Mouse (Mus musculus) E14TG2a.4 (cell line): ENCODE results near the gene Hyal1.

Source experiments
- H3K27me3 ChIP-seq: 2 replicates; pipeline ENCODE4 v1.6.1; 2014; ENCODE audit warnings: low read length, control low read depth; ENCODE audit not compliant: insufficient read depth
- H3K36me3 ChIP-seq: 2 replicates; pipeline ENCODE4 v1.6.1; 2014; ENCODE audit warnings: low read length, control low read depth; ENCODE audit not compliant: insufficient read depth
- H3K4me1 ChIP-seq: replicated peaks from 2 replicates; pipeline ENCODE4 v1.6.1; 2014; ENCODE audit warnings: low read depth, low read length, control low read depth
- H3K4me3 ChIP-seq: replicated peaks from 2 replicates; pipeline ENCODE4 v1.5.1; 2014; ENCODE audit warnings: mild to moderate bottlenecking, low read length
- H3K9me3 ChIP-seq: 2 replicates; pipeline ENCODE4 v1.6.1; 2014; ENCODE audit warnings: low read length, control low read depth
- CTCF ChIP-seq: conservative IDR thresholded peaks from 2 replicates; pipeline ENCODE4 v1.5.1; 2014; ENCODE audit warnings: low read length
- NANOG ChIP-seq: IDR thresholded peaks from 2 replicates; pipeline ENCODE4 v1.6.1; 2014; ENCODE audit warnings: borderline replicate concordance, low read length, mixed read lengths
- POU5F1 ChIP-seq: IDR thresholded peaks from 2 replicates; pipeline ENCODE4 v1.6.1; 2014; ENCODE audit warnings: low read length, borderline replicate concordance

Hyal1 gene

DNA sequence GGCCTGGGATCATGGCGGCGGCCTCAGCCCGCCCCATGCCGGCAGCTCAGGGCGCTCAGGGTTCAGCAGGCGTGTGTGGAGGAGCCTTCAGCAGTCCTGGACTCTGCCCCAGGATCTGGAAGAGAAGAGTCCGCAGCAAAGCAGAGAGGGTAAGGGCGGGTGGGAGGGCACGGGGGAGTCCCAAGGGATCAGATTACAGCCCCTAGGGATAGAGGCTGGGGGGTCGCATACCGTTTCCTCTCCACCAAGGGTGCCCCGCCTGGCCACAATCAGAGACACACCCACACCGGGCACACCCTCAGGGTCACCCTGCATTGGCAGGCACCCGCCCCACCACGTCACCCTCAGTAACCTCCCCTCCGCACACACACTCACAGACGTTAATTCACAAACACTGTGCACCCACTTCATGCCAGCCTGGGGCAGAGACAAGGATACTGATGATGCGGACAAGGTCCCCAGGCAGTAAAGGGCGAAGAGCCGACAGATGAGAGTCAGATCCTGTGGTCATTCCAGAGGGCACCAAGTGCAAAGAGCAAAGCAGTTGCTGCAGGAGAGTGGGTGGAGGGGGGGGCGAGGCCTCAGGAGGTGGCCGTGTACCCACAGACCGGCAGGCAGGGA is 28.4 kb downstream of the Hyal1 start:
- Histone ChIP-seq H3K4me1 (peaks cover 94% of the 10 kb centered on the region), H3K9me3 (no peaks in the 10 kb centered on the region), H3K4me3 (peak overlapping the region; percentile 71), H3K27me3 (peaks cover 85% of the 10 kb centered on the region), H3K36me3 (no peaks in the 10 kb centered on the region)
- TF ChIP-seq NANOG (no peak), CTCF (no peak), POU5F1 (no peak)

DNA sequence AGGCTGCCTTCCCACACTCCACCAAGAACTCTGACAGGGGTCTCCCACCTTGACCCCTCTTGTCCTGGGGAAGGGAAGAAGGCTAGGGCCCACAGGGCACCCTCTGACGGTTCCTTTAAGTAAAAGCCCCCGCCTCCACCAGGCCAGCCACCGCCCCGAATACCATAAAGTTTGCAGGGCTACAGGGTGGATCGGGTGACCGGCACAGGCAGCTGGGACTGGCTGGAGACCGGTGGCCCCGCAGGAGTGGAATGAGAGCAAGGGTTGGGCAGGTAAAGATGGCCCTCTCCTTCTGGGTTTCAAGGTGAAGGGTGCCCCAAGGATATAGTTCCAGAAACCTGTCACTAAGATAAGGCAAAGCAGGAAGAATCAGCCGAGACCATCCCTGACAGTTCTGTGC is 29.9 kb downstream of the Hyal1 start:
- Histone ChIP-seq H3K36me3 (no peaks in the 10 kb centered on the region), H3K9me3 (no peaks in the 10 kb centered on the region), H3K4me1 (peaks cover 95% of the 10 kb centered on the region), H3K4me3 (peak overlapping the region; percentile 45; the same call in 1 of the 2 replicates), H3K27me3 (peaks cover 77% of the 10 kb centered on the region)
- TF ChIP-seq POU5F1 (no peak), NANOG (no peak), CTCF (no peak)

- Histone ChIP-seq H3K4me3 (no peak overlapping the region), H3K9me3 (no peaks in the 10 kb centered on the region), H3K4me1 (peaks cover 96% of the 10 kb centered on the region), H3K27me3 (peaks cover 79% of the 10 kb centered on the region), H3K36me3 (no peaks in the 10 kb centered on the region)
- TF ChIP-seq NANOG, result no peak
- TF ChIP-seq POU5F1, result no peak
Observed at GRCm38 (mm10) chr9:107607036-107607435, 30.3 kb downstream of the Hyal1 start.

DNA sequence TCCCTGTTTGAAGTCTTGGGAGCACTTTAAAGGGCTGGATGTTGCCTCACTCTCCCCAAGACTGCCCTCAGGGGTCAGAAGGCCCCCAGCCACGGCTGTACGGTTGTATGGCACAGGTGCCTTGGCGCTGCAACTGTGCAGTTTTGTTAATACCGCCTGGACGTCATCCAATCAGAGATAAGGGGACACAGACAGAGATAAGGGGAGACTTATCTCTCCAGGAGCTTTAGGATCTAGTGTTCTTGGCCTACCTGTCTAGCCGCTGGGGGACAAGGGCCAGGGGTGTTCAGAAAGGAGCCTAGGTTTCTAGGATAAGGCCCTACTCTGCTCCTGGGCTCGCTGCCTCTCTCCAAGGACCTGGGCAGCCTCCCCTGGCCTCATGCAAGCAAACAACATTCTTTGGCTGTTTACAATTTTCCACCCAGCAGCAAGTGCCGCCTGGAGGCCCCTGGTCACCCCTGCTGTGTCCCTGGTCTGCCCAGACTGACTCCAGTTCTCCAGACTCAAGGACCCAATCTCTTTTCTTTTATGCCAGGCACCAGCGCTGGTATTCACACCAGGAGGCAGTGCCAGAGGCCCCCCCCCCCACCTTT is 31.0 kb downstream of the Hyal1 start:
- no peak overlapping the region for H3K4me3 ChIP-seq
- H3K9me3 ChIP-seq, result no peaks in the 10 kb centered on the region
- peaks cover 74% of the 10 kb centered on the region for H3K27me3 ChIP-seq
- H3K4me1 ChIP-seq, result peaks cover 94% of the 10 kb centered on the region
- H3K36me3 ChIP-seq, result no peaks in the 10 kb centered on the region
- no peak for TF ChIP-seq CTCF
- TF ChIP-seq NANOG, result no peak
- no peak for TF ChIP-seq POU5F1

DNA sequence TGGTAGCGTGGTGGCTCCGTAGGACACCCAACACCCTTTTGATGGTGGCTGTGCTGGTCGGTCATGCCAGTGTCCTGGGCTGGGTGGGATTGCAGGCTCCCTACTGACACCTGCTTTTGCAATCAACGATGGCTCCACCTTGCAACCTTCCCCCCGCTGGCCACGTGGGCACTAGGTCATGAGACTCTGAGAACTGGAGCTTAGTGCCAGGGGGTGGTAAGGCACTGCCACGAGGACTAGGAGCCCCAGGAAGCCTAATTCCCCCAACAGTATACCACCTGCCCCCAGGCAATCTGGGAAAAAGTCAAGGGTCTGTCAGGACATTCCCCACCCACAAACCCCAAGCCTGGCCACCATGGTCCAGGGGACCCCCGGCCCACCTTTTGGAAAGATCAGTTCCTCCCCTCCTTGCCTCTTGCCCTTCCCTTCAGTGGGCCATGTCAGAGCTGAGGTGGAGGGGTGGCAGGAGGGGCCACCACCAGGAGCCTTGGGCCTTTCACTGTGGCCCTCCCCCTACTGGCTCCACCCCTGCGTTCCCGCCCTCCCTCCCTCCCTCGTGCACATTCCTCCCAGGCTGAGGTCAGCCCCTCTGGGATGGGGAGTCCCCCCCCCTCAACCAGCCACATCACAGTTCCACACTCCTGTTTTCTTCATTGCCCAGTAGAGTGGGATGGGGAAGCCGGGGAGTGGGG is 32.2 kb downstream of the Hyal1 start, which contains the start of gene Sema3b:
Gene Sema3b, minus strand, starts transcription at position 489 of the 692 bp plus-strand sequence.
- H3K4me1 ChIP-seq, result peaks cover 95% of the 10 kb centered on the region
- no peaks in the 10 kb centered on the region for H3K9me3 ChIP-seq
- H3K4me3 ChIP-seq, result no peak within 1 kb of the TSS; the same call in 1 of the 2 replicates
- H3K27me3 ChIP-seq, result peaks cover 63% of the 10 kb centered on the region
- TF ChIP-seq CTCF, result no peak
- no peak for TF ChIP-seq NANOG
- no peak for TF ChIP-seq POU5F1
- H3K36me3 ChIP-seq, result 0 out of 2 replicates have a peak, but pooled peaks cover 3% of the 10 kb centered on the region

DNA sequence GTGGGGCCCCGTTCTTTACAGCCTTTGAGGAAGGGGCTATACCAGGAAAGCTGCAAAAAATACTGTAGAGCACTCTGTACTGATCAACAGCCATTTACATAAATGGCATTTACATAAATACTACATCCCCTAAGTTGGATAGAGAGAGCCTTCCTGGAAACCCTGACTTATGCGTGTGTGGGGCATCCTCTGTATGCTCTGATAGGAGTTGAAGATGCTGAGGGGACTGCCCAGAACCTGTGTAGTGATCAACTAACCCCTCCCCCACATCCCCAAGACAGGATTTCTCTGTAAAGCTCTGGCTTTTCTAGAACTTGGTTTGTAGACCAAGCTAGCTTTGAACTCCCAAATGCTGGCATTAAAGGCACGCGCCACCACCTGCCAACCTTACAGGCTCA is 32.7 kb downstream of the Hyal1 start:
- Histone ChIP-seq H3K4me3 (no peak overlapping the region), H3K36me3 (peaks cover 7% of the 10 kb centered on the region; the same call in 1 of the 2 replicates), H3K4me1 (peaks cover 95% of the 10 kb centered on the region), H3K9me3 (no peaks in the 10 kb centered on the region), H3K27me3 (peaks cover 57% of the 10 kb centered on the region)
- TF ChIP-seq CTCF, result no peak
- TF ChIP-seq POU5F1, result no peak
- no peak for TF ChIP-seq NANOG

GRCm38 (mm10) chr9:107611456-107612190 is 34.9 kb downstream of the Hyal1 start:
- peaks cover 39% of the 10 kb centered on the region for H3K27me3 ChIP-seq
- H3K36me3 ChIP-seq, result peaks cover 29% of the 10 kb centered on the region
- no peak for TF ChIP-seq POU5F1
- TF ChIP-seq NANOG, result no peak
- no peak for TF ChIP-seq CTCF
- peaks cover 87% of the 10 kb centered on the region for H3K4me1 ChIP-seq
- peak overlapping the region; percentile 74 for H3K4me3 ChIP-seq
- no peaks in the 10 kb centered on the region for H3K9me3 ChIP-seq

DNA sequence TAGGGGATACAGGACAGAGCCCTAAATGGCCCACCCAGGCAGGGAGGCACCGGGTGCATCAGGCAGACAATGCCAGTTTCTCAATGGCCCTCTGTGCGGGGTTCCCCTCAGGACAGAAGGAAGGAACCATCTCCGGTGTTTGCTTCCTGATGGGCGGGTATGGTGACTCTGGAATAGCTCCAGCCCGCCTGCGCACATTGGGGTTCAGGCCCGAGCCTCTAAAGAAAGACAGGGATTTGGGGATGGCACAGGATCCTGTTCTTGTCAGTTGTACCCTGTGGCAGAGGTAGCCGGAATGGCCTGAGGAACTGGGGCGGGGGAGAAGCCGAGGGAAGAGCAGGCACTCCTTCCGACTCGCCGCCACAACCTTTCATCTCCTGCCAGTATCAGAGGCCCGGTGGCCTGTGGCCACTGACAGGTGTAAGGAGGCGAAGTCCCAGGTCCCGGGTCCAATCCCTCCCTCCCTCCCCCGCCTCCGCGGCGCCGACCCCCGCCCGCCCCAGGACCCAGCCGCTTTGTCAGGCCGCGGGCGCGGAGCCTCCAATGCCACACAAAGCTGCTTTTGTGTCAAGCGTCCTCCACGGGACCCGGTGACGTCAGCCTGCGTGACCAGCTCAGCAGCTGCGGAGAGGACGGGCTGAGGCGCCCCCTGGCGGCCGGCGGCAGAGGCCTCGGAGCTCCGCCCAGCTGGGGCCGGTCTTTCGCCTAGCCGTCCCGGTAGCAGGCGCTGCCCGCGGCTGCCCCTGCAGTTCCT is 35.6 kb downstream of the Hyal1 start:
- peaks cover 33% of the 10 kb centered on the region for H3K27me3 ChIP-seq
- peaks cover 79% of the 10 kb centered on the region for H3K4me1 ChIP-seq
- H3K36me3 ChIP-seq, result peaks cover 35% of the 10 kb centered on the region
- no peak for TF ChIP-seq POU5F1
- no peak for TF ChIP-seq NANOG
- no peak for TF ChIP-seq CTCF
- no peaks in the 10 kb centered on the region for H3K9me3 ChIP-seq
- peak overlapping the region; percentile 74 for H3K4me3 ChIP-seq
